Mouse (Mus musculus): ENCODE results near the gene Gm21454. TPM values are rescaled to one million over a fixed set of nuclear protein-coding genes. Genes with fewer than 3 reads are reported as not detected.

The Gm21454 gene
- total RNA-seq (2023) = not detected

GRCm38 (mm10) chrY:13252091-13252490, at the start of gene Gm21454, which contains the start of gene Gm21440:
TSS of gene Gm21454 (plus strand) at chrY:13252442.
TSS of gene Gm21440 (plus strand) at chrY:13252391.

GRCm38 (mm10) chrY:13223828-13224227, 28.4 kb upstream of the Gm21454 start, which contains the start of gene Gm21828:
TSS of gene Gm21828 (minus strand) at chrY:13223928.

DNA sequence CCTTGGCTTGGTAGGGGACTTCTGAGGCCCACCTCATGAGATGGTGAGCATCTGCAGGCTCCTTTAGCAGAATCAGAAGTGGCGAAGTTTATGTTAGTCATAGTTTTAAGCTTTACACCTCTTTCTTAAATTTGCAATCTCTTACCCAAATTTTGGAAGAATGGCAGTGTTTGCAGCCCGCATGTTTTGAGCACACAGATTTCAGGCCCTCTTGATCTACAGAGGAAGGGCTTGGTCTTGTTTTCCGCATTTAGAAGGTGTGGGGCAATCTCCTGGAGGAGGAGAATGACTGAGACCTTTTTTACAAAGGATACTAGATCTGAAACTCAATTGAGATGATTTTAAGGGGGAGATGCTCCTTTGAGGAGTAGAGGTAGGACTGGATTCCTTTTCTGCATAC, 96.7 kb downstream of the Gm21454 start, which contains the start of gene Gm21725:
Gene Gm21725, minus strand, starts transcription at position 101 of the 400 bp plus-strand sequence.

Other genes with a start within 250 kb of the Gm21454 start
- not detected for gene Gm20807, start 209.6 kb upstream of the Gm21454 start, total RNA-seq (2023)
- not detected for gene Gm21891, start 119.0 kb upstream of the Gm21454 start, total RNA-seq (2023)
- gene Gm21425, start 90.5 kb upstream of the Gm21454 start, total RNA-seq (2023) = not detected
- not detected for gene Gm21828, start 28.5 kb upstream of the Gm21454 start, total RNA-seq (2023)
- gene Gm21440, start 51 bp upstream of the Gm21454 start, total RNA-seq (2023) = not detected
- not detected for gene Gm21725, start 96.6 kb downstream of the Gm21454 start, total RNA-seq (2023)
- gene Gm21866, start 213.1 kb downstream of the Gm21454 start, total RNA-seq (2023) = not detected
- gene Gm20773, start 241.6 kb downstream of the Gm21454 start, total RNA-seq (2023) = not detected

Measured in T-cell, adult 66 days (primary cell).